Mouse (Mus musculus): ENCODE results near the gene Inava. TPM values are rescaled to one million over a fixed set of nuclear protein-coding genes. Genes with fewer than 3 reads are reported as not detected.

Inava gene
- polyA plus RNA-seq, 1 experiment = 56.5 TPM

DNA sequence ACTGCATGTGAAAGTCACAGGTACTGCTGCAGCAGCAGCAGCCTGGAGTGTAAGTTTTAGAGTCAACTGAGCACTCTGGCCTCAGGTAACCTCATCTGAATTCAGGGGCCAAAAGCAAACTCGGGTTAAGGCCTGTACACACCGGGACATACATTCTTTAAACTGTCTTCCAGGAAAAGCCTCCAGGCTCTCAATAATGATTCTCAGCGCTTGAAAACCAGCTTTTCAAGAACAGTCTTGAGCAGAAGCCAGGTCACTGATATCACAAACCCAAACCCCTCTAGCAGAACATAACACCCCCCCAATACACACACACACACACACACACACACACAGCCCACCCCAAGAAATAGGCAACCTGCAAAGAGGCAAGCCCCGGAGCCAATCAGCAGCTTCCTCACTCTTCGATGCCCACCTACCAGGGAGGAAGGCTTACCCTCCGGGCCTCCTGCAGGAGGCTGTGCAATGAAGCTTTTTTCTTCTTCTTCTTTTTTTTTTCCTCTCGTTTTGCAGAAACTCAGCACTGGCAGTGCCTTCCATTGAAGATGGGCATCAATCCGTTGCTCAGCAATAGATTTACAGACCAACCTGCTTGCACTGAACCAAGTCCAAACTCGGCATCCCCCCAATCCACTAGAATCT is 1.7 kb downstream of the Inava start:
- DNase-seq (ENCODE audit: low read depth, low spot score) = no peak
- 18% methylated on average over 9 of the region's 9 CpGs for WGBS

GRCm38 (mm10) chr1:136231596-136231995 is 2.5 kb downstream of the Inava start:
- no peak for DNase-seq (ENCODE audit: low read depth, low spot score)
- WGBS = 14% methylated on average over 6 of the region's 6 CpGs

GRCm38 (mm10) chr1:136230201-136230600 is 3.9 kb downstream of the Inava start:
- no peak for DNase-seq (ENCODE audit: low read depth, low spot score)
- 30% methylated on average over 11 of the region's 11 CpGs for WGBS

- DNase-seq (ENCODE audit: low read depth, low spot score) = no peak
- WGBS = 26% methylated on average over 6 of the region's 6 CpGs
These were observed 5.1 kb downstream of the Inava start for GRCm38 (mm10) chr1:136229040-136229373.

DNA sequence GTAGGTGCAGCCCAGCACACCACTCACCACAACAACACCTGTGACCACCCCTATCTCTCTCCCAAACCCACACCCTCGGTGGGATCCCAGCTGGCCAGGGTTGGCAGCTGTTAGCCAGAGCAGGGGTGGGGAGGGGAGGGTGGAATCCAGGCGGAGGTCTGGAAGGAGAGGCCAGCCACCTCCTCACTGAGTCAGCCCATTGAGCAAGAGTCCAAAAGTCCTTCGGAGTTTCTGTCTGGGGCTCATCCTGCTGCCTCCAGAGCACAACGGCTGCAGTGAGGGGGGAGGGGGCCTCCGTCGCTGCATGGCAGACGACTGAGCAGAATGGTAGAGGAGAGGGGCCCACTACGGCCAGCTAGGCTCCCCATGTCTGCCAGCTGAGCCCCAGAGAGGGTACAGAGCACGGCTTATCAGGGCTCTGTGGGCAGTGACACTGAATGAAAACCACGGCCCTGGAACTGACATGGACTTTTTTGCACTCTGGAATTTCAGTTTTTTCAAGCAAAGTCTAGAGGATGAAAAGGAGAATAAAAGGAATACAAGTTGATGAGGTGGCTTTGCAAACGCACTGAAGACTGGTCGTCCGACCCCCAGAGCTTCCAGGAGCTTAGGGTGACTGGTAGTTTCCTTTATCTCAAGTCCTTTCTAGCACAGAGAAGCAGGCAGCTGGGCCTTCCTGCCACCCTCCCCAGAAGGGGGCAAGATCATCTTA is 5.6 kb downstream of the Inava start:
- no peak for DNase-seq (ENCODE audit: low read depth, low spot score)
- 12% methylated on average over 13 of the region's 13 CpGs for whole genome bisulfite sequencing

DNA sequence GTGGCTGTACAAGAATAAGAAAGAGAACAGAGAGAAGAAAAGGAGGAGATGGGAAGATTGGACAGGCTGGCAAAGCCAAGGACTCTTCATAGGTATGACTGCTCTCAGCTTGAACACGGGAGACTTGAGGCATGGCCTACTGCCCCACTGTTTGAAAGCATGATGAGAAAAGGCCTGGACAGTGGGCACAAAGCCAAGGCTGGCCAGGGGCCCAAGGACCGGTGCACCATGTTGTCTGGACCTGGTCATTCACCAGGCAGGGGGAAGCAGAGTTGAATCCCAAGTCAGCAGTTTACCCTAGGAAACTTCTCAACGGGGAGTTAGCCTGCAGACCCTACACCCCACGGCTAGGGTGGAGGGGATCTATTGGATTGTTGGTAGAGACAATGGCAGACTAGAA is 6.2 kb downstream of the Inava start:
- DNase-seq (ENCODE audit: low read depth, low spot score) = no peak
- 21% methylated on average over 4 of the region's 4 CpGs for WGBS

GRCm38 (mm10) chr1:136226626-136227025 is 7.4 kb downstream of the Inava start:
- no peak for DNase-seq (ENCODE audit: low read depth, low spot score)
- WGBS = 75% methylated on average over 8 of the region's 8 CpGs

DNA sequence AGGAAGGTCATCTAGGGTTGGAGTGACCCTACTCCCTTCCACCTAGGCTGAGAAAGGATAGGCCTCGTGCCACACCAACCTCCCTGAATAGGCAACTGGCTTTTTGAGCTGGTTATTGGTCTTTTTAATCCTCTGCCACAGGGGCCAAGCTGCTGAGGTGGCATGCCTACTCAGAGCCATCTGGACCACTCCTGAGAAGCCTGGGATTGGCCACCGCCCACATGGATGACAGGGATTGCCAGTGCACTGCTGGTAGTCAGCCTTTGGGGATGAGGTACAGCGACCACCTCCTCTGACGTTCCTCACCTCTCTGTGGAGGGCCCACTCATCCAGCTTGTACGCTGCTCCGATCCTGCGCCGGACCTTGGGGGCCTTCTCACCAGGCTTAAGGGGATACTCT is 8.2 kb downstream of the Inava start:
- 93% methylated on average over 8 of the region's 8 CpGs for WGBS
- no peak for DNase-seq (ENCODE audit: low read depth, low spot score)

GRCm38 (mm10) chr1:136223758-136224342 is 10.2 kb downstream of the Inava start:
- 52% methylated on average over 10 of the region's 10 CpGs for whole genome bisulfite sequencing
- no peak for DNase-seq (ENCODE audit: low read depth, low spot score)

DNA sequence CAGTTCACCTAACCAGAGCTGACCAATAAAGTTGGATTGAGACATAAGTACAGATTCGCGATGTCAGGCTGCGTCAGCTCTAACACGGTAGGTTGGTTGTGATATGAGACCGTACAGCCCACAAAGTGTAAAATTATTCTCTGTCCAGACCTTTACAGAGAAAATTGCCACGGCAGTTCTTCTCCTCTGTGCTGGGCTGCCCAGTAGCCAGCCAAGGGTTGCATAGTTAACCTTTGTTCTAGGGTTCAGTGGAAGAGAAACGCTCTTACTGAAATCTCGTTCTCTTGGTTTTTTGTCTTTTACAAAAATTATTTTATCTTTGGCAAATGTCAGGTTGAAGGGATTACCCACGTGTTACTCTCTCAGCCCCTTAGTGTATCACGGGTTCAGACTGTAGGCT is 11.7 kb downstream of the Inava start:
- DNase-seq (ENCODE audit: low read depth, low spot score) = no peak

DNA sequence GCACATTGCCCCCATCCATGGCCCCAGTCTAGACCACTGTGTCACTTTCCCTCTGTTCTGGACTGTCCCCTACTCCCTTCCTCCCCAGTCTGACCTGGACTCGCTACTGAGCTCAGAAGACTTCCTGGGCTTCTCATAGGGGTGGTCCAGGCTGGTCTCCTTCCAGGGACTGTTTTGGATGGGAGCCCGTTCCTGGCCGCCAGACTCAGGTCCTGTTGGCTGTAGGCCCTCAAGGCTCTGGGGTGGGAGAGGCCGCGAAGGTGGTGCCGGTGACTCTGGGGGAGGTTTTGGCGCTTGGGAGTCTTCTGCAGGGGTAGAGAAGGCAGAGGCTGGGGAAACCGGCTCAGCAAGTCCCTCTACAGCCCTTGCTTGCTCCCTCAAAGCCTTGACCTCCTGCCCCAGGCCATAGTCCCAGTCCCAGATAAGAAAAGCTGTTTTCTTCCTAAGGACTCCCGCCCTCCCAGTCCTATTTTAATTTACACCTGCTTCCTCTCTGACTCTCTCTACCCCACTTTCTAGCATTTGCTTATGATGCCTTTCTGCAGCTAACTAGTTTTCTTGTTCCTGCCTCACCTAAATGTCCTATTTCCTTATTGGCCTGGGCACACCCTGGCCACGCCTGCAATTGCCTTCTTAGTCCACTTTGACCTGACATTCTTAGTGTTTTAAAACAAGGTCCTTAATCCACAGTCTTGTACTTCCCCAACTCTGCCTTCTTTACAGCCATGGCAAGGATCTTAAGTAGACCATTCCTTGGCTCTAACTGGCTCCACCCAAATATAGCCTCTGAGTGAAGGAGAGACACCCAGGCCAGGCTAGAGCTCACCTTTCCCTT is 13.8 kb downstream of the Inava start:
- 21% methylated on average over 10 of the region's 10 CpGs for WGBS
- DNase-seq (ENCODE audit: low read depth, low spot score) = peak; percentile 95

More for the DNA sequence above, 11.7 kb downstream of the Inava start:
- WGBS = 67% methylated on average over 10 of the region's 10 CpGs

DNA sequence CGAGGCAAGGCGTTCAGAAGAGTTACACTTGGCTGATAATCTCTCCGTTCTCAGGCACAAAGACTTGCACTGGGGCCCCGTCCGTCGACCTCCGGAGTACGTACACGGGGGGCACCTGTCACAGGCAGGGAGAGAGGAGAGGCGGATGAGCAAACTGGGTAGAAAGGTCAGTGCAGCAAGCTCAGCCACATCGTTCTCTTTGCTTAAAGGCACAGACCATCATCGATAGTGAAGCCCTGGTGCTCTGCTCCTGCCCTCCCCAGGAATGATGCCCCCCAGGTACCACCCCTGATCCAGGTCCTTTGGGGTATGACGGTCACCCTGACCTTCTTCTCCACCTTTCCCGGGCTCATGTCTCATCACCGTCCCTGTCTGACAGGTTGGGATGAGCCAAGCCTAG is 19.8 kb downstream of the Inava start:
- WGBS = 75% methylated on average over 15 of the region's 15 CpGs
- DNase-seq (ENCODE audit: low read depth, low spot score) = no peak

GRCm38 (mm10) chr1:136212803-136213202 is 21.3 kb downstream of the Inava start, which contains the start of gene Mroh3:
Mroh3 (minus strand) TSS chr1:136212828.
- DNase-seq (ENCODE audit: low read depth, low spot score) = no peak
- WGBS = 73% methylated on average over 3 of the region's 3 CpGs

DNA sequence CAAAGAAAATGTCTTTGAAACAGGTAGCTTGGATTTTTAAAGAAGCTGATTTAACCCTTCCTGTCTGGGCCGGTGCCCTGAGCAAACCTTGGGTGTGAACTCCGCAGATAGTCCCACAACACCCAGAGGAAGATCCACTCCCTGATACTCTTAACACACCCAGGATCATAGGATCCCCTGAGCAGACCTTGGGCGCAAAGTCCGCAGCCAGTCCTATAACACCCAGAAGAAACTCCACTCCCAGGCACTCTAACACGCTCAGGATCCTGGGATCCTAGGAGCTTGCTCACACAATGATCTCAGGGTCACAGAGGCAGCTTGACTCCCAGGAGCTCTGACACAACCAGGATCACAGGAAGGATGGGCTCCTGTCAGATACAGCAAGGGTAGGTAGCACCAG is 44.0 kb downstream of the Inava start:
- DNase-seq (ENCODE audit: low read depth, low spot score) = no peak
- 74% methylated on average over 5 of the region's 5 CpGs for WGBS

DNA sequence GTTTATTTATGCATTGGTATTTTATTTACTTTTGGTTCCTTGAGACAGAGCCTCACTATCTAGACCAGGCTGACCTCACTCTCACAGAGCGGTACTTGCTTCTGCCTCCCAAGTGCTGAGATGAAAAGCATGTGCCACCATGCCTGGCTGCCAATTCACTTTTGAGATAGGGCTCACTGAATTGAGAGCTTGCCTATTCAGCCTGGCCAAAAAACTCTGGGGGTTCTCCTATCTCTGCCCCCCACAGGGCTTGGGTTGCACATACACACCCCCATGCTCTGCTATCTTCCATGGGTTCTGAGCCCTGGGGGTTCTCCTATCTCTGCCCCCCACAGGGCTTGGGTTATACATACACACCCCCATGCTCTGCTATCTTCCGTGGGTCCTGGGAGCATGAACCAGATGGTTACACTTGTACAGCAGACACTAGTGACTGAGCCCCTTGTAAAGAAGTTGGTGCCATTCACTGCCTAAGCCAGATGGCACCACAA is 54.5 kb downstream of the Inava start:
- DNase-seq (ENCODE audit: low read depth, low spot score) = no peak
- 78% methylated on average over 2 of the region's 2 CpGs for WGBS

DNA sequence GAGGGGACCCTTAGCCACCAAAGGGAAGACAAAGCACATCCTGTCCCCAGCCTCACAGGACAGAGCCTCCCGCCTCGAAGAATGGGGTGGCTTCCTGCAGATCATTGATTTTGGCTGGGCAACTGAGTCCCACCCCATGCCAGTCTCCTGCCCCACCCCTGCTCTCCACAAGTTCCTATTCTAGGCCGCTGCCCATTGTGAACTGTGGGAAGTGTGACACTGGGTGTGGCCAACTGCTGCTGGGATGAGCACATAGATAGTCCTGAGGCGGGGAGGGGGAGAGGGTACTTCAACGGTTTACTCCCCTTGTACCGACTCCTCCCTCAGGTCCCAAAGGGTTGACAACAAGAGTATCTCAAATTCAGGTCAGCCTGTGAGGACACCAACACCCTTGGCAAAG is 55.3 kb downstream of the Inava start:
- DNase-seq (ENCODE audit: low read depth, low spot score) = no peak
- WGBS = 45% methylated on average over 6 of the region's 6 CpGs

DNA sequence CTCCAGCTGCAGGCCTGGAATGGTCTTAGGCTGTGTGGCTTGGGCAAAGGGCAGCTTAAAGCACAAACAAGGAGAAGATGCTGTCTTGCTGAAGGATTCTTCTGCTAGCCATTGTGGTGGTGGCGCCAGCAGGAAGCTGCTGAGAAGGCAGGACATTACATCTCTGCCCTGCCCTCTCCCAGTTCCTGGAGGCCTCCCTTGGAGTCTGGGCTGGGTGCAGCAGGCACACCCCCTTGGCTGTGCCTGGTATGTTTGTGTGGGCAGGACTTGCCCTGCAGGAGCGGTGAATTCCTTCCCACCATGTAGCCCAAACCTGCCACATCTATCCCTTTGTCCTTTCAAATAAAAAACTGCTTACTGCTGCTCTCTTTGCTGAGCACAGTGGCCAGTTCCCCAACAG is 57.0 kb downstream of the Inava start:
- WGBS = 38% methylated on average over 2 of the region's 2 CpGs
- no peak for DNase-seq (ENCODE audit: low read depth, low spot score)

- no peak for DNase-seq (ENCODE audit: low read depth, low spot score)
- WGBS = 33% methylated on average over 6 of the region's 6 CpGs
These were observed 58.9 kb downstream of the Inava start for GRCm38 (mm10) chr1:136175183-136175582.

GRCm38 (mm10) chr1:136174101-136174606 is 59.9 kb downstream of the Inava start:
- 24% methylated on average over 13 of the region's 13 CpGs for WGBS
- DNase-seq (ENCODE audit: low read depth, low spot score) = peak; percentile 86

- peak; percentile 79 for DNase-seq (ENCODE audit: low read depth, low spot score)
- WGBS = 38% methylated on average over 12 of the region's 12 CpGs
These were observed 61.4 kb downstream of the Inava start for GRCm38 (mm10) chr1:136172696-136173095.

Data from large intestine, adult 2 months (tissue).